Mouse (Mus musculus) erythroblast, embryonic 14.5 days (primary cell): Measurements from ENCODE around the gene Btbd11. TPM values are rescaled to one million over a fixed set of nuclear protein-coding genes. Genes with fewer than 3 reads are reported as not detected.

Experiments used
- H3K27me3 ChIP-seq: 2 replicates; pipeline ENCODE4 v1.6.1; 2012; ENCODE audit warnings: inconsistent platforms; ENCODE audit not compliant: control insufficient read depth
- H3K36me3 ChIP-seq: 2 replicates; pipeline ENCODE4 v1.6.1; 2012; ENCODE audit warnings: mild to moderate bottlenecking, inconsistent platforms; ENCODE audit not compliant: control insufficient read depth
- H3K4me1 ChIP-seq: 2 replicates; pipeline ENCODE4 v1.6.1; 2012; ENCODE audit warnings: inconsistent platforms; ENCODE audit not compliant: control insufficient read depth
- H3K4me3 ChIP-seq: replicated peaks from 2 replicates; pipeline ENCODE3; 2012; ENCODE audit warnings: moderate library complexity, mild to moderate bottlenecking, inconsistent platforms
- H3K9me3 ChIP-seq: 2 replicates; pipeline ENCODE4 v1.6.1; 2012; ENCODE audit warnings: low read length, inconsistent platforms, mixed read lengths; ENCODE audit not compliant: control insufficient read depth
- GATA1 ChIP-seq: IDR thresholded peaks from 2 replicates; pipeline ENCODE4 v1.6.1; 2012; ENCODE audit warnings: low read length, inconsistent platforms, mixed read lengths
- TAL1 ChIP-seq: IDR thresholded peaks from 3 replicates; pipeline ENCODE4 v1.6.1; 2012; ENCODE audit warnings: low read length, inconsistent platforms, mixed read lengths
- polyA plus RNA-seq: library from polyadenylated mRNA; stranded (reverse); fragments of >175 nt; gene quantifications from 2 replicates; pipeline ENCODE4 v1.2.3, GENCODE M21; 2012

Gene Btbd11
- polyA plus RNA-seq, 1 experiment, result not detected

DNA sequence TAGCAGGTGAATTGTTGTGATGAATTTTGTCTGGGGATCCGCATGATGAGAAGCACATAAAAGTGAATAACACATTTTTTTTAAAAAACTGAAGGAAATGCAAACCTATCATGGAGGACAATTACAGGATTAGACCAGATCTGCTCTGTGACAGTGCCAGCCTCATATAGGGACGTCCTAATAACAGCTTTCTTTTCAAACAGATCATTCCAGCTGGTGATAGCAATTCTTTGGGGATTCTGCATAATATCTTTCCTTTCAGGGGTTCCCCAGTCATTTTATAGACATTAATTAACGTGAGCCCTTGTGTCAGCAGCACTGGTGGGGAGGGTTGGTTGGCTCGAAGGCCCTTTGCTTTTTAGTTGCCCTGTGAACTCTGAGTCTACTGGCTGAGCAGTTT is 7.9 kb downstream of the Btbd11 start:
- Histone ChIP-seq H3K4me3 (no peak overlapping the region), H3K27me3 (peaks cover 3% of the 10 kb centered on the region; the same call in 1 of the 2 replicates), H3K4me1 (no peaks in the 10 kb centered on the region), H3K9me3 (0 out of 2 replicates have a peak, but pooled peaks cover 4% of the 10 kb centered on the region), H3K36me3 (no peaks in the 10 kb centered on the region)
- TF ChIP-seq GATA1 (no peak), TAL1 (no peak)

DNA sequence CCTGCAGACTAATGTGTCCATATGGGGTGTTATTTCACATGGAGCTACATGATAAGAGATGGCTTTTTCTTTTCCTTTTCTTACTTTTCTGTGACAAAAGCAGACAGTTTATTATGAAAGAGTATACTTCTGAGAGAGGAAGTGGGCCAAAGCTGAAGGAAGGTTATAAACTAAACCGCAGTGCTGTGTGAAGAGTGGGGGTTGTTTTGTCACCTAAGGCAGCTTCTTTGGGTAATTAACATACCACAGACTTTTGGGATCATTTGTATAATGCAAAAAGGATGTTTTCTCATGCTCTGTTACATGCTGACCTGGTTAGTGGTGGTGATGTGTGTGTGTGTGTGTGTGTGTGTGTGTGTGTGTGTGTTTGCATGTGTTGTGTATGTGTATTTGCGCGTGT is 24.5 kb downstream of the Btbd11 start:
- Histone ChIP-seq H3K4me1 (no peaks in the 10 kb centered on the region), H3K9me3 (no peaks in the 10 kb centered on the region), H3K4me3 (no peak overlapping the region), H3K27me3 (no peaks in the 10 kb centered on the region), H3K36me3 (no peaks in the 10 kb centered on the region)
- TF ChIP-seq TAL1 (no peak), GATA1 (no peak)

DNA sequence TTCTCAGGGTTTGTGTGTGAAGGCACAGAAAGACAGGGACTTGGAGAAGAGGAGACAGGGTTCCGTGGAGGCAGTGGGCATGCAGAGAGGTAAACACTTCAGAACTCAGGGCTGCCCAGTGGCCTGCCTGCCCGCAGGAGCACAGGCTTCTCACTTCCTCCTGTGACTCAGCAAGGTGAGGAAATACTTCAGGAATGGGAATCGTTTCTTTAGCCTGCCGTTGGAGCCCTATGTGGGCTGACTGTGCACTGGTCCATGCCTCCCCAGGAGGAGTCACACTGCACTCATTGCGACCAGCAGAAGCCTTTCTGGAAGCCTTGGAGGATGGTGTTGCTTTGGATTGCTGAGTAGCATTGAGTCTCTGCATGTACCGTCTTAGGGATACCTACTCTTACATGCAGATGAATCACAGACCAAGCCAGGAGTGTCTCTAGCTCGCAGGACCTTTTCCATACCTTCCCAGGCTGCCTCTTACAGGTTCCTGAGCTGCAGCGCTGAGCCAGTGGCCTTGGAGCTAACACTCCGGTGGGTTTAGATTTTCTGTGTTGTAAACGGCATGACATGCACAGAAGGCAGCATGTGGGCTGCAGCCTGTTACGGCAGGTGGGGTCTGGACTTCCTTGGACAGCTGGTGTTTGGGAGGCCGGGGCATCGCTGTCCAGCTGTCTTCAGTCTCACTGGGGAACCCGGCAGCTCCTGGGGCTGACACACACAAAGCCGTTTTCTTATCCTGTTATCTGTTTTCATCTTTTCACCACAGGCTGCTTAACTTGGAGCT is 34.4 kb downstream of the Btbd11 start:
- no peaks in the 10 kb centered on the region; the same call in 1 of the 2 replicates for H3K9me3 ChIP-seq
- no peaks in the 10 kb centered on the region for H3K36me3 ChIP-seq
- no peak overlapping the region for H3K4me3 ChIP-seq
- H3K27me3 ChIP-seq, result no peaks in the 10 kb centered on the region
- TF ChIP-seq TAL1, result no peak
- TF ChIP-seq GATA1, result no peak
- H3K4me1 ChIP-seq, result no peaks in the 10 kb centered on the region

DNA sequence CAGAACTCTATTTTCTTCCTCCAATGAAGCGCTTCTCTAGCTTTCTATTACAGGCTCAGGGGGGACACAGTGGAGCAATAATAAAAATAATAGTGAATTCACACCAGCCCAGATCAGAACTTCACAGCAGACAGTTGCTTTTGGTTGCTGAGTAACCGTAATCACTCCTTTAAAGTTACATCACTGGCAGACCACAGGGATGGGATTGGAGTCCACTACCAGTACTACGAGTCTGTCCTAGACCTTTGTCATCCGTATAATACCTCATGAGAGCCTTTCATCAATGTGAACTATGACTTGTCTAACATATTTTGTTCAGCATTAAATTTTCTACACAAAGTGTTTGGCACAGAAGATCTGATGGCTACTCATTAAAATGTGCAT is 35.0 kb downstream of the Btbd11 start:
- no peaks in the 10 kb centered on the region; the same call in 1 of the 2 replicates for H3K9me3 ChIP-seq
- H3K27me3 ChIP-seq, result no peaks in the 10 kb centered on the region
- no peaks in the 10 kb centered on the region for H3K36me3 ChIP-seq
- TF ChIP-seq GATA1 (no peak), TAL1 (no peak)
- H3K4me3 ChIP-seq, result no peak overlapping the region
- H3K4me1 ChIP-seq, result no peaks in the 10 kb centered on the region

DNA sequence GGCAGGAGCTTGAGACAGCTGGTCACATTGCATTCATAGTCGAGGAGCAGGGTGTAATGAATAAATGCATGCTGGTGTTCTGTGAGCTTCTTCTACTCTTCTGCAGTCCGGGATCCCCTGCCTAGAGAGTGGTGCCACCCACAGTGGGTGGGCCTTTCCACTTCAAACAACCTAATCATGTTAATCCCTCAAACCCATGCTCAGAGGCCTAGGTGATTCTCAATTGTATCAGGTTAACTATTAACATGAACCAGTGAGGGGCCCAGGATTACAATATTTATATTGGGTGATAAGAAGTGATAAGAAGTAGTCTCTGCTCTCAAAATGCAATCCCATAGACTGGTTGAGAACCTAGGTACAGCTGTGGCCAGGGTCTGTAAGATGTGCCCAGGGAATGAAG is 39.1 kb downstream of the Btbd11 start:
- no peaks in the 10 kb centered on the region for H3K36me3 ChIP-seq
- H3K4me3 ChIP-seq, result no peak overlapping the region
- no peaks in the 10 kb centered on the region for H3K27me3 ChIP-seq
- no peak for TF ChIP-seq GATA1
- no peak for TF ChIP-seq TAL1
- H3K9me3 ChIP-seq, result peaks cover 10% of the 10 kb centered on the region
- H3K4me1 ChIP-seq, result no peaks in the 10 kb centered on the region

DNA sequence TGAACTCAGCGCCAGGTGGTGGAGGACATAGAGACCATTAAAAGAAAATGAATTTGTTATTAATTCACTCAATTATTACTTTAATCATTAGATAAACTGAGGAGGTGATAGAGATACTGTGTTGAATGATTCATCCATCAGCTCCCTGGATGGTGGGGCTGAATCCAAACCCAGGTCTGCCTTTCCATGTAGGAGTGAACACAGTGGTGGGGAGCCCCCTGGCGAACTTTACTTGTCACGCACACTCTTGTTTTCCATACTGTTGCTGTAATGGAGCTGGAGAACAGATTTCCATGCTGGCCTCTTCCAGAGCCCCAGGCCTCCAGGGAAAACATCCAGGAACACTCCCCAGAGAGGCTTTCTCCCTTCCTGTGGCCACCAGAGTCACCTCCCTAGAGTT is 50.6 kb downstream of the Btbd11 start:
- Histone ChIP-seq H3K4me1 (no peaks in the 10 kb centered on the region), H3K36me3 (no peaks in the 10 kb centered on the region), H3K27me3 (no peaks in the 10 kb centered on the region), H3K4me3 (no peak overlapping the region), H3K9me3 (peaks cover 5% of the 10 kb centered on the region)
- TF ChIP-seq TAL1, result no peak
- no peak for TF ChIP-seq GATA1

DNA sequence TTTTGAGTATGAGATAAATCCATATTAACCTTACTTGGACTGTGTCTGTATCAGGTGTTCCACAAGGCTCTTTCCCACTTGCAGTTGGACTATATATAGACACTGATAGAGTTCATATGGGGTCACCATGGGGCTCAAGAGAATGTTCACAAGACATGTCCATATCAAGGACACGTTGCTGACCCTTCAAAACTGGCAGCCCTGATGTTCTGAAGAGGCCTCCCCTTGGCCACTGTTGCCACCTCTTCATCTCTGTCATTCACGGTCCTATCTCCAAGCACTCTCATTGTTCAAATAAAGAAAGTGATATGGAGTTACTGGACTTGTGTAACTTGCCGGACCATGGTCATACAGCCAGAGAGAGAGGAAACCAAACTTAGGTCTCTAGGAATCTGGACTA is 56.8 kb downstream of the Btbd11 start:
- Histone ChIP-seq H3K4me1 (no peaks in the 10 kb centered on the region), H3K9me3 (no peaks in the 10 kb centered on the region)
- TF ChIP-seq GATA1, result no peak
- no peak for TF ChIP-seq TAL1

DNA sequence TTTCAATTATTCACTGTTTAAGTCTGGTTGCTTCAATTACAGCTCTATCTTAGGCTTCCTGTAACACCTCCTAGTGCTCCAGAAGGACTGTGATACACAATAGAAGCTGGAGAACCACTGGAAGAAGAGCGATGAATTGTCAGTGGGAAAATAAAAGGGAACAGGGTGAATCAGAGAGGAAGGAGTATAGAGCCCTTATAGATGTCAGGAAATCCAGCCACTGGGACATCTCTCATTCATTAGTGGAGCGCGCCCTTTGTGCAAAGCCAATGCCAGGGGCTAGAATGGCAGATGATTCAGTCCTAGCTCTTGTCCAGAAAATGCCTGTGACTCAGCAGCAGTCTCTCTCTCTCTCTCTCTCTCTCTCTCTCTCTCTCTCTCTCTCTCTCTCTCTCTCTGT is 59.3 kb downstream of the Btbd11 start:
- H3K4me1 ChIP-seq, result no peaks in the 10 kb centered on the region

More for the DNA sequence above, 56.8 kb downstream of the Btbd11 start:
- H3K4me3 ChIP-seq, result no peak overlapping the region
- H3K27me3 ChIP-seq, result no peaks in the 10 kb centered on the region
- no peaks in the 10 kb centered on the region for H3K36me3 ChIP-seq

DNA sequence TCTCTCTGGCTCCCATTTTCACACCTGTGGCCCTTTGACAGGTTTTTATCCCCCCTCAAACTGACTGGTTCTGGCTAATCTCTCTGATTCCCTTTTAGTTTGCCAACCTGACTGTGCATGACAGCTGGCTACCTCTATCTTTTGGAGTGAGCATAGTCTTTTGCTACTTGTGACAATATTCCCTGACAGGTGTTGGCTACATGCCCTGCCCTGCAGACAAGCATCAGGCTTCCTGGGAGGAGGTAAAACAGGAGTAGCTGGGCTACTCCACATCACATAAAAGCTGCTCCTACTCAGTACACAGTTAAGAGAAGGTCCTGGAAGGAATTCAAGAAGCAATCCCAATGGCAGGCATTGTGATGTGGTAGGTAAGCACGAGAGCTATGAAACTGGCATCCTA is 60.1 kb downstream of the Btbd11 start:
- H3K27me3 ChIP-seq, result no peaks in the 10 kb centered on the region
- TF ChIP-seq TAL1 (no peak), GATA1 (no peak)
- no peaks in the 10 kb centered on the region for H3K36me3 ChIP-seq
- no peaks in the 10 kb centered on the region for H3K4me1 ChIP-seq
- no peaks in the 10 kb centered on the region for H3K9me3 ChIP-seq
- H3K4me3 ChIP-seq, result no peak overlapping the region

More for the DNA sequence above, 59.3 kb downstream of the Btbd11 start:
- TF ChIP-seq GATA1 (no peak), TAL1 (no peak)
- H3K27me3 ChIP-seq, result no peaks in the 10 kb centered on the region
- H3K36me3 ChIP-seq, result no peaks in the 10 kb centered on the region
- no peak overlapping the region for H3K4me3 ChIP-seq
- no peaks in the 10 kb centered on the region for H3K9me3 ChIP-seq
